Mouse (Mus musculus): ENCODE data around the gene Rbms3.

- TF ChIP-seq CTCF (IDR thresholded peaks at IDR 0.05; ENCODE audit: extremely low read depth, insufficient read depth, low read length): no peak
- no peak for TF ChIP-seq POLR2A (IDR thresholded peaks at IDR 0.05; ENCODE audit: extremely low read depth, insufficient read depth, low read length)
Measured at GRCm38 (mm10) chr9:116903304-116903993, 726.3 kb downstream of the Rbms3 start.

Data from cortical plate, adult 2 months (tissue).